Mouse (Mus musculus): ENCODE measurements around the gene Scn3b.

- TF ChIP-seq POLR2A (IDR thresholded peaks at IDR 0.05; ENCODE audit: insufficient read depth, low read length) (no peak), CTCF (IDR thresholded peaks at IDR 0.05; ENCODE audit: low read depth, low read length) (no peak), EP300 (IDR thresholded peaks at IDR 0.05; ENCODE audit: insufficient read depth, low read depth, low read length) (no peak)
These were observed 863 bp downstream of the Scn3b start for GRCm38 (mm10) chr9:40269880-40270279.
